Mouse (Mus musculus): ENCODE measurements around the gene 0610030E20Rik. TPM values are rescaled to one million over a fixed set of nuclear protein-coding genes. Genes with fewer than 3 reads are reported as not detected.

Gene 0610030E20Rik
- 28.1 and 37.6 TPM in 2 replicates for polyA plus RNA-seq (2012; rRNA removed)

DNA sequence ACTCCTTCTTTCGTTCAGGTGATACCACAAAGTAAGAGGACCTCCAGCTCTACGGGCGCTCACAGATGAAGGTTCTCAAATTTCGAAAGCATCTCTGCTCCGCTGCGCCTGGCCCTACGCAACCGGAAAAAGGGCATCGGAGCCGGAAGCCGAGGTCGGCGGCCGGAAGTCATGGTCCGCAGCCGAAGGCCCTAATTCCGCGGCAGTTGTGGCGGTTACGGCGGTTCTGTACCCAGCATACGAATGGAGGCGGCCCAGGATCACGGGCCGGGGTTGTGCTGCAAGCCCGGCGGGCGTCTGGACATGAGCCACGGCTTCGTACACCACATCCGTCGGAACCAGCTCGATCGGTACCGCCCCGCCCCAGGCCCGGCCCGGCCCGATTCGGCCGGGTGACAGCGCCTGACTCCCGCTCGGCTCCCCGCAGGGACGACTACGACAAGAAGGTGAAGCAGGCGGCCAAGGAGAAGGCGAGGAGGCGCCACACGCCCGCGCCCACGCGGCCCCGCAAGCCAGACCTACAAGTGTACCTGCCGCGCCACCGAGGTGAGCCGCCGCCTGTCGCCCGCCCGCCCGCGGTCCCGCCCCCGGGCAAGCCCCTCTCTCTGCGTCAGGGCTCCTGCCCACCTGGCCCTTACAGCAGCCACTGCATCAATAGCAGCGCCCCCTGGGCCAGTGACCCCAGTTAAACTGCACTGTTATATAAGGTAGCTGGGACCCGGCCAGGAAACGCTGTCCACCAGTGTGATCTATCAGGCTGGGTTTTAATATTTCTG, at the start of gene 0610030E20Rik:
Gene 0610030E20Rik, plus strand, starts transcription at position 152 of the 776 bp plus-strand sequence.
- DNase-seq (ENCODE audit: low spot score), result peak; percentile 68

DNA sequence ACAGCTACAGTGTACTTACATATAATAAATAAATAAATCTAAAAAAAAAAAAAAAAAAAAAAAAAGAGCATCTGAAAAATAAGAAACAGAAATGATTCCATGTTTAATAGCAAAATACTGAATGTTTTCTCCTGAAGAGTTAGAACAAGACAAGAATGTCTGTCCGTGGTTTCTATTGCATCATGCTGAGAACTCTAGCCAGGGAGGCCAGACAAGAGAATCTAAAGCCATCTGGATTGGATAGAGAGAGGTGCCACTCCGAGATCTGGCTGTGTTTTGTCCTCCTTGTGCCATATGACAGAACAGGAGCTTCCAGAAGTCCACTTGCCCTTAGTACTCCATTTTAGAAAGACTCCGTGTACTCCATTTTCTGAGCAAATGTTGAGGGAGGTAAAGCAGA, 49.3 kb upstream of the 0610030E20Rik start:
- no peak for DNase-seq (ENCODE audit: low spot score)

DNA sequence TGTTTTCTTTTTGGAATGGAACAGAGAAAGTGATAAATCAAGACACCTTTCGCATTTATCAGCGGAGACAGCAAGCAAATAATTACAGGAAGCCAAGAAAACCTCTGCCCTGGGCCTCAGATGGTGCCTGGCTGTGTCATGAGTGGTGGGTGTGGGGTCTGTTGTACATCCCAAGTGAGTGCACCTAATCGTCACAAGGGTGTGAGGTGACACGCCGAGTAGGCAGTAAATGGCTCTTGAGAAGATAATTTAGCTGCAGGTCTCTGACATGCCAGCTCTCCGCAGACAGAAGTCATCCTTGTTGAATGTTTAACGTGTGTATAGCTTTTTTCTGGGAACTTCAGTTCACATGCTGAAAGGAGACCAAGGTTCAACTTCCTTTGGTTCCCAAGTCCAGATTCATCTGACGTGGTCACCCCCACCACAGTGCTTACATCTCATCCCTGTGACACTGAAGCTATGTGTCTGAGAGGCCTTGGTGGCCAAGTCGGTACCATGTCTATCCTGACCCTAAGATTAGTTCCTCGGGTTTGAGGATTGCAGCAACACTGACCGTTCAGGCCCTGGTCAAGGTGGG, 44.7 kb upstream of the 0610030E20Rik start:
- no peak for DNase-seq (ENCODE audit: low spot score)

DNA sequence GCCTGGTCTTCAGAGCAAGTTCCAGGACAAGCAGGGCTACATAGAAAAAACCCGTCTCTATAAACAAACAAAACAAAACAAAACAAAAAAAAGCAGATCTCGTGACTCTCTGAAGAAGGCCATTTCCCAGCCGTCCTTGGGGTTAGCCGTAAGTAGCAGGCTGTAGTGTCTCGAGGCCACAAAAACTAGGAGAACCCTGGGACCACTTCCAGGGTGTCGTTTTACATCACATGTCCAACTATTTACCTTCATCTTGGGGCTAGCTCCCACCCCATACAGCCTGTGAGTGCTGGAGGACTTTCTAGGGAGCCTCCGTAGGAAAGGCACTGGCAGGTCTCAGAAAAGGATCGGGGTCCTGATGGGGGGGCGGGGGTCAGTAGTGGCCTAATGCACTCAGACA, 43.6 kb upstream of the 0610030E20Rik start:
- DNase-seq (ENCODE audit: low spot score), result no peak

DNA sequence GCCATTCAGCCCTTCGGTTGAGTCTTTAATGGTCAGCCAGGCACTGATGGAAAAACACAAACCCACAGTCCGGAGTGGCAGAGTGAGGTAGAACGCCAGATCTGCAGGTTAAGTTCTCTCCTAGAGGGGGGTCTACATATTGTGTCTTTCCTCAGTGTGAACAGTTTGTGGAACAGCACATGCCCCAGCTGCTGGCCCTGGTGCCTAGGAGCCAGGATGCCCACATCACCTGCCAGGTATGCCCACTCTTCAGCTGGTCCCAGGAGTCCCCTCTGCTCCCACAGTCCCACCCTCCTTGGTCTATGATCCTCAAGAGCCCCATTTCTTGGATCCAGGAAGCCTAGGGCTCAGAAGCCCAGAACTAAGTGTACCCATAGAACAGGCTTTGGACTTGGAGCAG, 34.9 kb upstream of the 0610030E20Rik start:
- no peak for DNase-seq (ENCODE audit: low spot score)

DNA sequence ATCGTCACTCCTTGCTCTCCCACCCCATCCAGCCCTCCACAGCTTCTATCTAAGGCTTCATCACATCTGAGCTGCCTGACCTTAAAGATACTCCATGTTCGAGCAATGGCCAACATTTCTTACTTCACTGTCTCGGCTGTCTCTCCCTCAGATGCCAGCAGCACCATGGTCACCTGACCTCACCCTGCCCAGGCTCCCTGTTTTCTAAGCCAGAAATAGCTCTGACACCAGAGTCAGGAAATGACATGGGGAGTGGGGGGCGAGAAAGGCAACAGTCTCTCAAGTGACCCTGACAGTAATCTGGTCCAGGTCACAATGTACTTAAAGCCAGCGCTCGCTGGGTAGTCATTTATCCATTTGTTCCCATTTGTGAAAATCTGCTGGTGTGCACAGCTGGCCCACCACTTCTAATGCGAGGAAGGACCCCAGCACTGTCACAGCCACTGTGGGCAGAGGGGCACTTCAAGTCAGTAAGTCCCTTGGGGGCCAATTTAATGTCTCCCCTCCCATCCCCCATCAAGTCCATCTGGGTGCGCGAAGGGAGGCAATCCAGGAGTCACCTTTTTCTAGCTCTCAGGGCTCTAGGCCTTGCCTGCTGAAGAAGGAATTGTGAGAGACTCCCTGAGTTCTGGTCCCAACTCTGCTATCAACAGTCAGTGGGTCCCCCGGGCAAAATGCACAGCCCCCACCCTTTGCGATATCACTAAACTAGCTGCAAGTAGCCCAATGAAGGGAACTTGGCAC, 33.8 kb upstream of the 0610030E20Rik start:
- no peak for DNase-seq (ENCODE audit: low spot score)

DNA sequence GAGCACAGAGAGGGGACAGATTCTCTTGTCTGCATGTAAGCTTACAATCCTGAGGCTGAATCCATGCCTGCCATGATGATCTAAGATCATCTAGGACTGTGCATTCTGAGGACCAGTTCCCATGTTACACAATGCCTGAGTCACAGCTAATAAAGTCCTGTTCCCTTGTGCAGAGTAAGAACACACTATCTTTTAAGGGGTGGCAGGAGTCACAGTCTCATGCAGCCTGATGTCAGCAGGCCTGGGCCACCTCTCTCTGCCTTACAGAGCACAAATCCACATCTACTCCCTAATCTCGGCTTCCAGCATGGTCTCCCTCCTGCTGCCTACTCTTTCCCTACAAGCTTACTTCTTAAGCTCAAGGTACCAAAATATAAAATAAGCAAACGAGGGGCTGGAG, 31.7 kb upstream of the 0610030E20Rik start:
- no peak for DNase-seq (ENCODE audit: low spot score)

DNA sequence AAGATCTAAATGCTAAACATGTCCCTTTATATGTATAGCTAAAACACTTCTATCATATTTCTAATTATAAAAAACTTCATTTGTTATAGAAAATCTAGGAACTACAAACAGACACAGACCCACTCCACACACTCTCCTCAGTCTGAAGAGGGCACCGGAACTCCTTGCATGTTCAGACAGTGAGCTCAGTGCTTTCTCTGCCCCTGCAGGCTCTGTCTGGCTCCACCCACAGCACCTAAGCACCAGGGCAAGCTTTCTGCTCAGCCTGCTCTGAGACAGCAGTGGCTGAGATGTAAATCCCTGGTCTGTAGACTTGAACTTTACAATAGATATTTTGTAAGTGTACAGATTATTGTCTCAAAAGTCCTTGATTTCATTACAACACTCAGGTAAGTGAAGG, 31.1 kb upstream of the 0610030E20Rik start:
- DNase-seq (ENCODE audit: low spot score), result no peak

DNA sequence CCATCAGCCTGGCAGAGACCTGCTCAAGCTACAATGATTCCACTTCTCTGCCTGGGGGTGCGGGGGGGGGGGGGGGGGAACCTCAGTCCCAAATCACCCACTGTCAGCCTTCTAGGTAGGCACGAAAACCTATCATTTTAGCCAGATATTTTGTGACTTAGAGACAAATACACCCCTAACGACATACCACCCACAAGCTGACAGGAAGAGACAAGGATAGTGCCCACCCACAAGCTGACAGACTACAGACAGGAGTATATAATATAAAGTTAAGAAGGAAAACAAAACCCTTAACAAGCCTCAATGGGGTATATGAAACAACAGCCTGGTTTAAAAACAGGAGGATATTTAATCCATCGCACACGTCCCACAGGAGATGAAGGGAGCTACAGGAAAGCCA, 28.7 kb upstream of the 0610030E20Rik start:
- no peak for DNase-seq (ENCODE audit: low spot score)

DNA sequence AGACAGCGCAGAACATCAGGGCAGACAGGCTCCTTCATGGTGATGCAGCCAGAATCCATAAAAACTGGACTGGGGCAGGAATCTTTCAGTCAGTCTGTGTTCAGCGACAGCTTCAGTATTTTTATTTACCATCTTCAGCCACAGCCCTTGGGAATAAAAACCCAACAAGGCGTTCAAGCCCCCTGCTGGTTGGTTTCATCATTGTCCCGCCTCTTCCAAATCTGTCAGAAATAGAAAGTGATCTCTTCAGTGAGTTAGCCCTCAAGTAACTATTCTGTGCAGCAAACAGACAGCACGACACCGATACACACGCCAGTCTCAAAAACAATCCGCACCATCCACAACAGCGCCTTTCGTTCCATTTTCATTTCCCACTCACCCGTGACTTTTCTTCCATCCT, 28.1 kb upstream of the 0610030E20Rik start:
- no peak for DNase-seq (ENCODE audit: low spot score)

DNA sequence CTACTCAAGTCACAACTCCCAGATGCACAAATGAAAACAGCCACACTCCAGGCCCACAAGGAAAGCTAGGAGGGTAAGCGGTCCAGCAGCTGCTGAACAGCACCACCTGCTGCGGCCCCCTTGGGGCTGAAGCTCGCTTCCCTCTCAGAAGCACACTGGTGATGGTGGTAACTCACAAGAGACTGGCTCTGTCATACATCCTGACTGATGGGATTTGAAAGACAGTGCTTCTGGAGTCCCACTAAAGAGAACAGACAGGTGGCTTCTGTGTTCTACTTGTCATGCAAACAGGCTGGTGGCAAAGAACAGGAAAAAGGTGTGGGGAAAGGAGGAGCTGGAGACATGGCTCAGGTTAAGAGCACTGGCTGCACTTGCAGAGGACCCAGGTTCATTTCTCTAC, 24.2 kb upstream of the 0610030E20Rik start:
- no peak for DNase-seq (ENCODE audit: low spot score)

DNA sequence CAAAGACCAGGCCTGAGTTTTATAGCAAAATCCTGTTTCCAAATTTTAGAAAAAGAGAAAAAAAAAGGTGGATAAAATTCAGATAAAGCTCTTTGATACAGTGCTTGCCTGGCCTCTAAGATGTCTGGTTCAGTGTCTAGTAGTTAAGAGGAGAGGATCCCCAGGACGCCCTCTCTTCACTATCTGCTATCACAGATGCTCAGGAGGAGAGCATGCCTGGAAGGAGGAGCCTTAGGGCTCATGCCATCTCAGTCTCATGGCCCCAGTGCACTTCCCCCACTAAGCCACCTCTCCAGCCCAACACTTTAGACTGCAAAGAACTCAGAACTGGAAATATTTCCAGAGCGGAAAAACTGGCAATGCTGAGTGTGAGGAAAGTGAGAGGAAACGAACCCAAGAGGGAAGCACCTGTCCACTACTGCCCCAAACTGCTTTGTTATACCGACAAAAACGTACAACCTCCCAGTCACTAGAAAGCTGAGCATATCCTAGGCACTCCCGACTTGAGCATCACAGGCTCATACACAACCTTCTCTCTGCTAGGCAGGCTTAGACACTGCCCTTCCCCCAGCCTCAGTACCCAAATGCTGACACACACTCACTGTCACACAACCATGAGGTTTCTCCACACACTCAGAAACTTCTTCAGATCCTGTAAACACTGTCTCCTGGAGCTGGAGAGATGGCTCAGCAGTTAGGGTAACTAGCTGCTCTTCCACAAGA, 23.2 kb upstream of the 0610030E20Rik start:
- DNase-seq (ENCODE audit: low spot score), result no peak

DNA sequence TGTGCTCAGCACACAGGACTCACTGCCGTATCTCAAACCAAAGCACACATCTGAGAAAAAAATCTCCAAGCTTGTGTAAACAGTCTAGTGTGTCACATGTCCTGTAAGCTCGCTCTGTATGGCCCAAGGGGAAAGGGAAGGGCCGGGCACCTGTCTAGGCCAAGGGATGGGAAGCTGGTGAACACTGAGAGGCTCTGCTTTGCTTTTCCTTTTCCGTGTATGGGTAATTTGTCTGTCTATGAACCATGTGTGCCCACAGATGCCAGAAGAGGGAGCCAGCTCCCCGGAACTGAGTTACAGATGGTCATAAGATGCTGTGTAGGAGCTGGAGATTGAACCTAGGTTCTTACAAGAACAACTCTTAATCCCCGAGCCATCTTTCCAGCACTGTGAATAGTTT, 20.8 kb upstream of the 0610030E20Rik start:
- no peak for DNase-seq (ENCODE audit: low spot score)

DNA sequence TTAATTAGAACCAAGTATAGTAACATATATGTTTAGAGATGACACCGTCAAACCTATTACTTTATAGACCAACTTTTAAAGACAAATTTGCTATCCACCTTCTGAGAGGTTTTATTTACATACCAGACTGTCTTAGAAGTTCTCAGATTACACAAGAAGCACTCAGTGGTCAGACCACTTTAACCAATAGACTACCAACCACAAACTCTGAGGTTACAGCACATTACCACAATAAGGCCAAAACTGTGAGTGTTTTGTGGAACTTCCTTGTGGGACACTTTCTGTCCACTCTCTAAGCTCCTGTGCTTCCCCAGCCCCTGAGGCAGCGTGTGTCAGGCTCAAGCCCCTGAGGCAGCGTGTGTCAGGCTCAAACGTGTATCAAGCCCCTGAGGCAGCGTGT, 18.1 kb upstream of the 0610030E20Rik start:
- DNase-seq (ENCODE audit: low spot score), result no peak

DNA sequence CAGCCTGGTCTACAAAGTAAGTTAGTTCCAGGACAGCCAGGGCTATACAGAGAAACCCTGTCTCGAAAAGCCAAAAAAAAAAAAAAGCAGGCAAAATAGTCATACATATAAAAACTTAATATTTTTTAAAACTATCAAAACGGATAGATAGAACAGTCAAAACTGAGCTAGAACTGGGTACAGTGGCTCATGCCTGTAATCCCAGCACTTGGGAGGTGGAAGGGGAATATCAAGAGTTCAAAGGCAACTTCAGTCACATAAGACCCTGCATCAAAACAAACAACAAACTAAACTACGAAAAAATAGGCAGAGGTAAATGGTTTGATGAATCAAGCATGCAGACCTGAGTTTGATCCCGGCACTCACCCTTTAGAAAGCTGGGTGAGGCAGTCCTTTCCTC, 17.0 kb upstream of the 0610030E20Rik start:
- DNase-seq (ENCODE audit: low spot score), result no peak

DNA sequence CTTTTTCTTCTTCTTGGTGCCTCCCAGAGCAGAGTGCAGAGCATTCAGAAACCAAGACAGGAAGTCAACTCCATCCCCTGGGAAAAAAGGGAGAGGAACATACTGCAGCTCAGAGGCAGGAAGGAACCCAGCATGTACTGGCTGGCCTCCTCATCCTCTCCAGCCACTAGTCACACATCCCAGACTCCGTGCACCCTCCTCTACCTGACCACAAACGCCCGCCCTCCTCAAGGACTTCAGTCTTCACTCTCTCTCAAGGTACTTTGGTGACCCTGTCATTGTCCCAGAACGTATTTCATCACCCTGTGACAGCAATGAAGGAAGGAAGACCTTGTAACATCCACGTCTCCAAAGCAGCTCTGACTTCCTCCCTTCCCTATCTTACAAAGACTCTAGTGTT, 14.0 kb upstream of the 0610030E20Rik start:
- DNase-seq (ENCODE audit: low spot score), result no peak

DNA sequence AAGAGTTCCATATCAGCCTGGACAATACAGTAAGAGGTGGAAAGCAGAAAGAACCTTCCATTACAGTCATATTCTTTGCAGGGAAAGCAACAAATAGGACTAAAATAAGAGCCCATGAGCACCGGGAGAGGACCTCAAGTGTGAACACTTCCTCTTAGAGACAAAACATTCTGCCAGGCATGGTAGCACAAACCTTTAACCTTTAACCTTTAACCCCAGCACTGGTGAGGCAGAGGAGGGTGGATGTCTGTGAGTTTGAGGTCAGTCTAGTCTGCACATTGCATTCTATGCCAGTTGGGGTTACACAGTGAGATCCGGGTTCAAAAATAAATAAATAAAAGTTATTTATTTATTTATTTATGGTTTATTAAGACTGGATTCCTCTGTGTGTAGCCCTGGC, 6.6 kb upstream of the 0610030E20Rik start:
- no peak for DNase-seq (ENCODE audit: low spot score)

DNA sequence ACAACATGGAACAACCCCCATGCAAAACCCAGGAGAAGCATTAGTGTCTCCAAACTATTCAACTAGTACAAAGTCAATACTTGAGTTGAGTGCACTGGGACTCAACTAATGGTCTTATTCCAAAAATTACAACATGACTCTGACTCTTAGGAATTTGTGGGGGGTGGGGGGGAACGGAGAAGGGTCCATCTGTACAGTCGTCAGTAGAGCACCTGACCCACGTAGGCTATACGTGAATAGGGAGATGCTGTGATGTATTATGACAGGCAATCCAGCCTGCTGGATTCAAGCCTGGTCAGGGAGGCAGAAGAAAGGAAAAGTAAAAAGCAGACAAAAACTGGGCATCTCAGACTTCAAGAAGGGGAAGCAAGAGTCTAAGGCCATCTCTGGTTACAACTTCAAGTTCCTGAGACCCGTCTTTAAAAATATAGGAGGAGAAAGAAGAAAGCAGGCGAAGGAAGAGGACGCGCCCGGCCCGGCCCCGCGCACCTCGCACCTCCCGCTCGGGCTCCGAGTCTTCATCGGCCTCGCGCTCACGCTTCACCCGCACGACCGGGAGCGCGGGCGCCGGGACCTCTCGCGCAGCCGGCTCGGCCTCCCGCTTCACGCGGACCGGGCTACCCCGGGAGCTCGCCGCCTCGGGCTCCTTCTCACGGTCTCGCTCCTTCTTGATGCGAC, 2.6 kb upstream of the 0610030E20Rik start:
- DNase-seq (ENCODE audit: low spot score), result no peak

DNA sequence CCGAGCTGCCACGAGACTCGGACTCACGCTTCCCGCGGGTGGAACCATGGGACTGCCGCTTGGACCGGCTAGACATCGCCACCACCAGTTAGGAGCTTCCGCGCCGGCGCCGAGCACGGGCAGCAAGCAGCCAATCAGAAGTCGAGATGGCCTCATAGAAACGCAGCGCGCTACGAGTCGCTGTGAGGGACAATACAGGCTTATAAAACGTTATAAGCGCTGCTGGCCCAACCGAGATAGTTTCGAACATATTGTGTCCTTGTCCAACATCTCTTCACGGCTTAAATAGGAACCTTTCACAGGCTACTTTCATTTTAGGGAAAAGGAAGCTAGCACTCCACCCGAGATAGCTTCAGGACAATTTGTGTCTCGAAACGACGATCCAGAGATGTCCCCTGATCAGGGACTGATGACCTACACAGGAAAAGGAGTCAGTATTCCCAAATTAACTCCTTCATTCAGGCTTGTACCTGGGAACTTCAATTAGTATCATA, 2.0 kb upstream of the 0610030E20Rik start, which contains the start of gene Usp39:
Gene Usp39, minus strand, starts transcription at position 111 of the 494 bp plus-strand sequence.
- peak; percentile 81 for DNase-seq (ENCODE audit: low spot score)

DNA sequence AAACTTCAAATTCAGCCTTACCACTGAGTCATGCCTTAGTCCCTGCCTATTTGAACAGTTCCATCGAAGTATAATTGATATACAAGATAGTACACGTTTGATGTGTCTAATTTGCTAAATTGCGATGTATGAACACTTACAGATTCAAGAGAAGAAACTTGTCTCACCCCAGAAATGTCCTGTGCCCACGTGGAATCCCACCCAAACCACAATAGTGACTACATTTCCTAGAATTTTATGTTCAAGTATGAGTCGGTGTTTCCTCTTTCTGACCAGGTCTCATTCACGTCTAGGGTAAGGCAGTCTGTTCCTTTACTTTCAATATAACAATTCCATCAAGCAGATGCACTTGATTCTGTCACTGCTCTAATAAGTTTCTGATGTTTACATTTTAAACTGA, 1.5 kb upstream of the 0610030E20Rik start:
- no peak for DNase-seq (ENCODE audit: low spot score)

DNA sequence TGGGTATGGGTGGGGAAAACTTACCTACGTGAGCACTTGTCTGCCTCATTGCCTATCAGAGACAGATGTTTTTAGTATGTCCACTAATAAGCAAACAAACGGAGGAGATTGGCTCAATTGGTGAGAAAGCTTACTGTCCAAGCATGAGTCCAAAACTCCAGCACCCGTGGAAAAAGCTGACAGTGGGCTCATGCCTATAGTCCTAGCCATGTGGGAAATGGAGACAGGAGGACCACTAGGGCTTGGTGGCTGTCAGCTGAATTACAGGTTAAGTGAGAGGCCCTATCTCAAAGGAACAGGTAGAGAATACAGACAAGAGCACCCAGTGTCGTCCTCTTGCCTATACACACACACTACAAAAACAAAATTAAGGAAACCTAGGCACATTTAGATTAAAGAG, 856 bp upstream of the 0610030E20Rik start:
- no peak for DNase-seq (ENCODE audit: low spot score)
